Mouse (Mus musculus) ES-E14 (cell line): ENCODE measurements around the gene Sik3. TPM values are rescaled to one million over a fixed set of nuclear protein-coding genes. Genes with fewer than 3 reads are reported as not detected.

Experiments
- DNase-seq: peaks from one replicate; pipeline ENCODE4 v3.0.0-alpha.2; 2013; ENCODE audit warnings: low read depth, low spot score
- H3K27ac ChIP-seq: 2 replicates; pipeline ENCODE4 v1.5.1; 2012; ENCODE audit warnings: low read depth, mild to moderate bottlenecking, low read length, moderate library complexity, mixed read lengths; ENCODE audit not compliant: poor library complexity, insufficient read depth, severe bottlenecking
- H3K36me3 ChIP-seq: 2 replicates; pipeline ENCODE4 v1.6.1; 2012; ENCODE audit warnings: mild to moderate bottlenecking, low read length, moderate library complexity, mixed read lengths; ENCODE audit not compliant: control insufficient read depth, poor library complexity, insufficient read depth, severe bottlenecking
- H3K4me1 ChIP-seq, 2 experiments: fragments of 150-350 bp in 1 of 2; sonication (generic) in 1 of 2; 2 replicates each; pipeline ENCODE4 v1.6.1; 2012; ENCODE audit warnings: low read length in 2 of 2, mild to moderate bottlenecking in 1 of 2, mixed read lengths in 1 of 2; ENCODE audit not compliant: control insufficient read depth in 2 of 2, insufficient read depth in 2 of 2, poor library complexity in 1 of 2
- H3K4me3 ChIP-seq, 2 experiments: fragments of 150-350 bp in 1 of 2; sonication (generic) in 1 of 2; 2 replicates each; pipeline ENCODE4 v1.5.1; 2012; ENCODE audit warnings: low read length in 2 of 2, low read depth in 1 of 2, mild to moderate bottlenecking in 1 of 2, mixed read lengths in 1 of 2; ENCODE audit not compliant: insufficient read depth in 1 of 2, poor library complexity in 1 of 2, severe bottlenecking in 1 of 2
- H3K9ac ChIP-seq: 2 replicates; pipeline ENCODE4 v1.6.1; 2012; ENCODE audit warnings: low read depth, mild to moderate bottlenecking, low read length, mixed read lengths; ENCODE audit not compliant: poor library complexity, insufficient read depth, severe bottlenecking
- H3K9me3 ChIP-seq: fragments of 150-350 bp; sonication (generic); 2 replicates; pipeline ENCODE4 v1.6.1; 2012; ENCODE audit warnings: low read depth, mild to moderate bottlenecking, low read length; ENCODE audit not compliant: control insufficient read depth, insufficient read depth
- CHD2 ChIP-seq: IDR thresholded peaks from 2 replicates; pipeline ENCODE4 v1.6.1; 2014; ENCODE audit warnings: mild to moderate bottlenecking, low read depth, low read length, inconsistent platforms
- HCFC1 ChIP-seq: IDR thresholded peaks from 2 replicates; pipeline ENCODE4 v1.6.1; 2012; ENCODE audit warnings: low read length, inconsistent platforms, borderline replicate concordance; ENCODE audit not compliant: insufficient read depth
- MAFK ChIP-seq: IDR thresholded peaks from 2 replicates; pipeline ENCODE4 v1.6.1; 2014; ENCODE audit warnings: mild to moderate bottlenecking, low read depth, low read length, inconsistent platforms; ENCODE audit not compliant: insufficient read depth
- ZC3H11A ChIP-seq: IDR thresholded peaks from 2 replicates; pipeline ENCODE4 v1.6.1; 2012; ENCODE audit warnings: low read depth, mild to moderate bottlenecking, inconsistent platforms, low read length, borderline replicate concordance
- ZNF384 ChIP-seq: IDR thresholded peaks from 2 replicates; pipeline ENCODE4 v1.6.1; 2012; ENCODE audit warnings: low read depth, low read length, inconsistent platforms
- in situ Hi-C, 2 experiments: fragments of 600-800 bp; cut with MboI; formaldehyde crosslinking; loops; one replicate each; pipeline ENCODE4 v1.15.1; 2025; ENCODE audit warnings: low sequenced_read_pairs in 2 of 2, inconsistent platforms in 1 of 2; ENCODE audit not compliant: unreplicated experiment in 2 of 2
- total RNA-seq: library from RNA; depleted of rRNA; stranded (reverse); fragments of 300-350 nt; gene quantifications from 2 replicates; pipeline ENCODE4 v1.2.3, GENCODE M21; 2012

Gene Sik3
- total RNA-seq, 1 experiment: 18.9 TPM

GRCm38 (mm10) chr9:46053014-46053666, 40.5 kb downstream of the Sik3 start:
- Histone ChIP-seq H3K4me1 (peaks cover 0 to 10% of the 10 kb centered on the region in 2 experiments; a peak in 2 of 4 replicates), H3K36me3 (no peaks in the 10 kb centered on the region), H3K9me3 (no peaks in the 10 kb centered on the region), H3K27ac (no peak overlapping the region), H3K9ac (no peak overlapping the region), H3K4me3 (no peak overlapping the region)
- in situ Hi-C loops: no loop called here
- no peak for DNase-seq
- no peak for TF ChIP-seq ZC3H11A
- no peak for TF ChIP-seq HCFC1
- no peak for TF ChIP-seq ZNF384
- TF ChIP-seq CHD2: no peak
- TF ChIP-seq MAFK: no peak

GRCm38 (mm10) chr9:46058065-46058464, 45.4 kb downstream of the Sik3 start:
- TF ChIP-seq CHD2 (no peak), ZC3H11A (no peak)
- H3K27ac ChIP-seq: no peak overlapping the region
- H3K9me3 ChIP-seq: no peaks in the 10 kb centered on the region
- H3K4me1 ChIP-seq: peaks cover 0 to 7% of the 10 kb centered on the region in 2 experiments; a peak in 1 of 4 replicates
- no peak overlapping the region for H3K4me3 ChIP-seq
- no peaks in the 10 kb centered on the region for H3K36me3 ChIP-seq
- in situ Hi-C loops: no loop called here
- H3K9ac ChIP-seq: no peak overlapping the region
- no peak for DNase-seq

DNA sequence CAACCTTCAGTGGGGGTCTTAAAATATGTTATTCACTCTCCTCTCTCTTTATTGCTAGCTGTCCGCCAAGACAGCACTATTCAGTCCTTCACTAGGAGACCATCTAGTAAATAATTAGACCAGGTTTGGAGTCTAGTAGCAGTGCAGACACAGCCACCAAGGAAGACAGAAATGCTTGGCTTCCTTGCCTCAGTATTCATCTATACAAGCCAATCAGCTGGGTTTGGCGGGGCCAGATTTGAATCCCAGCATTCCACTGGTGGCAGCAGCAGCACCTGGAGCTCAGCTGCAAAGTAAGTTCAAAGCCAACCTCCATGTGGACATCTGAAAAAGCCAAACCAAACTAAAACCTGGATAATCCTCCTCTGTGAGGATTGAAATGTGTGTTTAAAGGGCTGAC, 47.6 kb downstream of the Sik3 start:
- Histone ChIP-seq H3K27ac (no peak overlapping the region), H3K4me3 (no peak overlapping the region), H3K9me3 (no peaks in the 10 kb centered on the region), H3K36me3 (no peaks in the 10 kb centered on the region), H3K9ac (no peak overlapping the region), H3K4me1 (peaks cover 0 to 3% of the 10 kb centered on the region in 2 experiments; a peak in 1 of 4 replicates)
- DNase-seq: no peak
- no peak for TF ChIP-seq CHD2
- no peak for TF ChIP-seq ZNF384
- TF ChIP-seq HCFC1: no peak
- no peak for TF ChIP-seq MAFK
- no peak for TF ChIP-seq ZC3H11A
- in situ Hi-C loops: no loop called here

GRCm38 (mm10) chr9:46061696-46062425, 49.2 kb downstream of the Sik3 start:
- Histone ChIP-seq H3K36me3 (no peaks in the 10 kb centered on the region), H3K9ac (no peak overlapping the region), H3K4me3 (no peak overlapping the region), H3K27ac (no peak overlapping the region), H3K9me3 (no peaks in the 10 kb centered on the region), H3K4me1 (no peaks in the 10 kb centered on the region)
- TF ChIP-seq ZC3H11A: no peak
- TF ChIP-seq HCFC1: no peak
- TF ChIP-seq ZNF384: no peak
- no peak for TF ChIP-seq MAFK
- TF ChIP-seq CHD2: no peak
- in situ Hi-C loops: no loop called here
- no peak for DNase-seq
